Mouse (Mus musculus) gastrocnemius, postnatal 36 days (tissue): ENCODE data around the gene Sord. TPM values are rescaled to one million over a fixed set of nuclear protein-coding genes. Genes with fewer than 3 reads are reported as not detected.
A peak's percentile ranks its signal among the peaks of the same experiment; 100 is the strongest.

ENCODE experiments used
- DNase-seq, 2 experiments: peaks; one replicate each; pipeline ENCODE4 v3.0.0; 2022
- intact Hi-C: fragments of 180-260 bp; cut with DNase I; formaldehyde crosslinking; loops from one replicate; pipeline ENCODE4 v1.15.1; 2025
- total RNA-seq, 2 experiments: library from RNA; stranded (reverse); gene quantifications; 2 replicates each; pipeline ENCODE4 v1.2.3; 2021

Gene Sord
- total RNA-seq, 2 experiments from 2014 or later, result 39.0 to 51.1 TPM

DNA sequence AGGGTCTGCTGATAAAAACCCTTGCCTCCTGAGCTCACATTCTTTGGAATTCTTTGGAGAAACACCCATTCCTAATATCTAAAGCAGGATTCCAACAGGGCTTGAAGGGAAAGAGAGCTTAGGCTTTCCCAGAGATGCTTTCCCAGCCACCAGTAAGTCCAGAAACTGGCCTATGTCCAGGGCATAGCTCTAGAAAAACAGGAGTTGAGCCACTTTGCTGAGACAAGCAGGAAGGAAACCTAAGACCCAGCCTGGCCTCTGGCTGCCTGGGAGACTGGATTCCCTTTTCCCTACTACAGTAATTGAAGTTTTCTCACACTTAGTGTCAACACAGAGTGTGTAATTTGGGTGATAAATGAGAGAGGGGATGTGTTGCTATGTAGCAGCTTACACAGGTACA lies 1.8 kb downstream of the Sord start:
- DNase-seq, result no peak
- intact Hi-C loops, result no loop called here

DNA sequence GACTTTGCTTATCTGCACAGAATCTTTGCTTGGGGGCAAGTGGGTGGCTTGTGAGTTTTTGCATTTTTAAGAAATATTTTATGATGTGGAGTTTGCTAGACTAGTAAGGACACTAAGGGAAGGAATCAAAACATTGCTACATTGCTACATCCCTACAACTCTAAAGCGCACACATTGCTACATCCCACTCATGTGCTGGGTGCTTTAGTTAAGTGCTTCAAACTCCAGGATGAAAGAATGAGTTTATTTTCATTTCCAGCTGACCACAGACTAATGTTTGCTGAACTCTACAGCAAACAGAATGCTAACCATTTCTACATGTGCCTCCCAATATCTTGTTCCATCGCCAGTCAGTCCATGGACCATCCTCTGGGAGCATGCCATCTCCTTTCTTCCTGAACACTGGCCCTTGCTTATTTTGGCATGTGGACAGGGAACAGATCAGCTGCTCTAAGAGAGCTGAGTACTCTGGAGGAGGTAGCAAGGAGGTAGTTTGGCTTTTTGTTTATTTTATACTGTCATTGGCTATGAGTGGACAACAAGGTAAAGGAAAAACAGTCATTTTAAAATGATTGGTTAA lies 3.4 kb downstream of the Sord start:
- no peak for DNase-seq
- intact Hi-C loops, result no loop called here

DNA sequence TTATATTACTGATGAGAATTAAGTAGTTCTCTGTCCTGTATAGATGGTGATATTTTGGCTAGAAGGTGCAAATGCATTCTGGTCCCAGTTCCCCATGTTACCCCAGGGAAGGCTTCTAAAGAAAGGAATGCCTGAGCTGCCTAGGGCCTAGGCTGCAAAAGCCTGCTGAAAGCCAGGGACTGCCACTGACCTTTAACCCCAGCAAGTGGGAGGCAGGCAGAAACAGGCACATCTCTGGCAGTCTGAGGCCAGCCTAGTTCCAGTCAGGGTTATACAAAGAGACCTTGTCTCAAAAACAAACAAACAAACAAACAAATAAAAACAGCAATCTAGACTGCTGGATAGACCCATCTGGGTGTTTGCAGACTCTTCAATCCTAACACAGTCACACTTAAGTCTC lies 6.2 kb downstream of the Sord start:
- intact Hi-C loops, result loop anchor here (5.0 kb wide), 1 partner anchor 168 kb away; no protein-coding TSS in a partner anchor
- no peak for DNase-seq

DNA sequence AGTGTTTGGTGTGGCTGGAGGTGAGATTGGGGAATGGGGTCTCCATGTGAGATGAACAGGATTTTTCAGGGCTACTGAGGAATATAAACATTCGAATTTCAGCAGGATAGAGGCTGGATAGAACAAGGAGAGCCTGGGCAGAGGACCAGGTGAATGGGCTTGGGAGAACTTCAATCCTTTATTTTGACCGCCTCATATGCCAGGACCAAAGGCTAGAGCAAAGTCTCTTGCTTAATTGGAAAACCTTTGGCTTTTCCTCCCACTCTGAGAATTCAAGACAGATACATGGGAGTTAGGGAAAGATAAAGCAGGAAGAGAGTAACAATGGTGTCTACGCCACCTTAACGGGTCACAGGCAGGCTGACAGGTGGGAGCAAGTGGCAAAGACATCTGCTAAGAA lies 6.7 kb downstream of the Sord start:
- intact Hi-C loops, result loop anchor here (5.0 kb wide), 1 partner anchor 169 kb away; no protein-coding TSS in a partner anchor

DNA sequence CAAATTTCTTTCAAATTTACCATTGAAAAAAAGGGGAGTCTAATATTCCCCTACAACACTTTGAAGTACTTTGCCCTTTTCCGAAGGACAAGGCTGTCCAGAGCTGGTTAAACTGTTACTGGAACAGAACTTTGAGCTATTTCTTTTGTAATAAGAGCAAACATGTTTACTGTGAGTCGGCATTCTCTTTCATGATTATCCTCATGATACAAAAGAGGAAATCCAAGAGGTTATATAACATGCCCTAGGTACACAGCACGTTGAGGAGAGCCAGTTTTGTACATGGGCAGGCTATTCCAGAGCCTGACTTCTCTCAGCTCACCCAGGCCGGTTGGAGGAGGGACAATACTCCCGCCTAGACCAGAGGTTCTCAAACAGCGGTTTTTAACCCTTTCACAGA lies 7.4 kb downstream of the Sord start:
- no peak for DNase-seq
- intact Hi-C loops, result loop anchor here (2.0 to 5.0 kb wide), 2 partner anchors 47 to 170 kb away; no protein-coding TSS in a partner anchor

More for the DNA sequence above, 6.7 kb downstream of the Sord start:
- no peak for DNase-seq

DNA sequence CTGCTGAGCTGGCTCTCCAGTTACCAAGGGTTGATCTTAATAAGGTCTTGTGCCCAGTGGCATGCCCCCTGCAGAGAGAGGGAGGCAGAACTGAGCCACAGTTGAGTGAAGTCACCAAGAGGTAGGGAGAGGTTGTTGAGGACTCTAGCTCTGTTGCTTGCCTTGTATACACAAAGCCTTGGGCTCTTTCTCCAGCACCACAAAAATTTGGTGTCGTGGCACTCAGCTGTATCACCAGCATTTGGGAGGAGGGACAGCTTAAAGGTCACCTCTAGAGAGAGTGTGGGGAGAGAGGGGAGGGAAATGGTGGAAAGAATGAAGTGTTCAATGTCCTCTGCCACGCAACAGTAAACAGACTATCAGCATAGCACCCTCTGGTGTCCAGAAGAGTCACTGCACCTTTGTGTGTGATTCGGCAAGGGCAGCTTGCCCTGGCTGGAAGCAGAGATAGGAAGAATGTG lies 9.2 kb downstream of the Sord start:
- intact Hi-C loops, result loop anchor here (2.0 to 5.0 kb wide), 2 partner anchors 49 to 171 kb away; no protein-coding TSS in a partner anchor
- DNase-seq, result peak; percentile 52 to 59

DNA sequence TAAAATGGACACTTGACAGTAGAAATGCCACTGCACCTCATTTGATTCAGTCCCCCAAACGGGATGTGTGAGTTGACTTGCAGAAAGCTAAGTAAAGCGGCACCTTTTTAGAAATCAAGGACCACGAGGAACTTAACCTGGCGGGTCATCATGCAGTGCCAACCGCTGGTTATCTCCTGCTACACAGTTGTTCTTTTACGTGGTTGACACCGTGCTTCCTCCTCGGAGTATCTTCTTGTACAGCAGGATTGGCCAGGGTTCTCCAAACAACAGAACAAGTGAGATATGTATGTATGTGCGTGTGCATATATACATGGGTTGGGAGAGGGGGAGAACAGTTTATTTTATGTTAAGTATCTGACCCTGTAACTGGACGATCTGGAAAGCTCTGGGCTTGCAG lies 13.2 kb downstream of the Sord start:
- intact Hi-C loops, result no loop called here
- no peak for DNase-seq

DNA sequence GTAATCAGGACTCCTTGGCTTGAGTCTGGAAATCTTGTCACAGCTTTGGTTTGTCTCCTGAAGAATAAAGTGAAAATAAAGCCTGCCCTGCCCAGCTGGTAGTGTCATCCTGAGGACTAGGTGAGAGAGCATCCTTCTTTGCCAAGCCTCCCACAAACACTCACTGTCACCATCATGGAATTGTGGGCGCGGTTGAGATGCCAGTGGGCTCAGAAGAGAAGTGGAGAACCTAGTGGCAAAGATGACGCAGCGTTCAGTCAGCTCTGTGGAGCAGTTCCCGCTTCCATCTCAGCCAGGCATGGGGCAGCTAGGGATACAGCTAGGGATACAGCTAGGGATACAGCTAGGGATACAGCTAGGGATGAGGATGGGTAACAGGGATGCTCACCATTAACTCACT lies 21.4 kb downstream of the Sord start:
- DNase-seq, result no peak
- intact Hi-C loops, result no loop called here

DNA sequence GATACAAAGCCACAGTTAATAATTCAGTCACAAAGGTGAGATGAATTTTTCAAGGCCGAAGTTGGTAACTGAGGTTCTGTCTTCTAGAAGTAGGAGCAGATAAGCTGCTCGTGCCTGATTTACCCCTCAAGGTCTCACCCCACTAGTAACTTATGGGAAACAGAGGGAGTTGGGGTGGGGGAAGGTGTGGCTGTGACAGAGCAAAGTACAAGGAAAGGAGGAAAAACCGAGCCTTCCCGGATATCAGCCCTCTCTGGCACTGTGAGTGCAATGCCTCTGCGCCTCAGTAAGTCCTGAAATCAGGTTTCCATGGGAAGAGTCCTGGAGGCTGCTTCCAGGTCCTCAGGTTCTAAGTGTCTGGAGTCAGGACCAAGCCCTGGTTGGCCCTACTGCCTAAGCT lies 26.2 kb downstream of the Sord start:
- intact Hi-C loops, result no loop called here
- DNase-seq, result no peak

DNA sequence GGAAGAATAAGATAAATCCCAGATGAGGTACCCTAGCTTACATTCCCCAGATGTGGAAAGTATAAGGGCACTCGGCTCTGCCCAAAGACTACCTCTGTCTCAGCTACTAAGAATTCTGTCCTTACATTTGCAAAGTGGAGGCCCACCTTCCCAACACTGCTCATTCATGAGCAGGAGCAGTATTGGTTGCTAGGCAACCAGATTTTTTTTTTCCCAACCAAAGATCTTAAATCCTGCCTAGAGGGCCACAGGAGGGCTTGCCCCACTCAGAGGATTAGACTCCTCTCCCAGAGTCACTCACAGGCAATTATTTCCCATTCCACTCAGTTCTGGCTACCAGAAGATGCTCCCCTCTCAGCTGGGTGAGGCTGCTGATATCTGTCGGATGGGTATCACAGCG lies 30.1 kb downstream of the Sord start:
- no peak for DNase-seq
- intact Hi-C loops, result no loop called here

DNA sequence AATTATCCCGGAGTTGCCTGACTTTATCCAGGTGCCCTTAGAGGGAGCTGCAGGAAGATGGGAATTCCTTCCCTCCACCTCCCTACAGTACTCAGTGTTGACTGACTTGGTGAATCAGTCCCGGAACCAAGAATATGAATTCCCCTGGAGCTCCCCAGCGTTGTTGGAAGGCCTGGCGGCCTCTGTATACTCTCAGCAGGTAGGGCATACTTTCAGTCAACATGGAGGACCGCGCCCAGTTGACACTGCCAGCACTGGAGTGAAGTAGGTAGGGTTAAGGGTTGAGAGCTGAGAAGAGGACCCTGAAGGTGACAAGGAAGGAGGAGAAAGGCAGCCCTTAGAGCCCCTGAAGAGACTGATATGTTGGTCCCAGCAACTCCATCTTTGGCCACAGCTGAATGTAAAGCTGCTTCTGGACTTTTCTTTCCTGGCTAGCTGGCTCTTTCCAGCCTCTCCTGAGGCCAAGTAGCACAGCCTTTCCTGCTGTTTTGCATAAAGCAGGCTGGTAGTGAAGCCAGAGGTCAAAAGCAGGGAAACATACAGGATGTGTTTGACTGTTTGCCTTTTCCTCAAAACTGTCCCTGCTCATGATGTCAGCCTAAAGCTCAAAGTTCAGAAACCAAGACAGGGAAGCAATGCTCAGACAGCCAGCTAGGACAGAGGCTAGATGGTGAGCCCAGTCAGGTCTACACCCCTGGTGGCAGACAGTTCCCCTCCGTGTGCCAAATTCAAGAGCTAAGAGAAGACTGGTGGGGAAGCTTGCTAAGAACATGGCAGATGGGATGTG lies 32.1 kb downstream of the Sord start:
- intact Hi-C loops, result no loop called here
- DNase-seq, result no peak

DNA sequence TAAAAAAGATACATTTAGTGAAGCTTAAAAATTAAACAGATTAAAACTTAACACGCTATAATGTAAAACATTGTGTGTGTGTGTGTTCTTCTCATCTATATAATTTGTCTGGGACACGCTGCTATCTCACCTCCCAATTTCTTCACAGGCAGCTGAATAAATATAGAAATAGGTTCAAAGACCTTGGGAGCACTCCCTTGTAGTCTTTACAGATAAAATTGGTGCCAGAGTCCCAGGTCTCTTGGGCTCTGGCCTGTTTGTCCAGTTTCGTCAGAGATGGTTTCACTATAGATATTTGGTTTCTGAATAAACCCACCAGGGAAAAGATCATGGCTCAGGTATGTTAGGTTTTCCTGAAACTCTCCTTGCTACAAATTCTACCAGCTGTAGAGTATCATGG lies 44.2 kb downstream of the Sord start:
- no peak for DNase-seq
- intact Hi-C loops, result no loop called here

DNA sequence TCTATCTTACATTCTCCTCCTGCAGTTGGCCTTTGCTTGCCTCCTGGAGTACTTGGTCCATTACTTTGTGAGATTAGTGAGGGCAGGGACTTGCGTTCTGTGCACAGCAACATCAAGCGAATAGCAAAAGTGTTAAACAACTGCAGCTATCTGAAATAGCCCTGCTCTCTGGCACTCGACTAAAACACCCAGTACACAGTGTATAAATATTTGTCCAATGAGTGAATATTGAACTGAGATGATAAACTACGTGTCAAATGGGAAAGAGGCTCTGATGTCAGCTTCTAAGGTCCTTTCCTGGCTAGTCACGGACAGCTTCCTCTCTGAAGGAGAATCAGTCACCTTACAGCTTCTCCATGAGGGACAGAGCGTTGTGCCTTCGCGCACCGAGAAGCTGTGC lies 49.5 kb downstream of the Sord start:
- DNase-seq, result no peak
- intact Hi-C loops, result no loop called here

DNA sequence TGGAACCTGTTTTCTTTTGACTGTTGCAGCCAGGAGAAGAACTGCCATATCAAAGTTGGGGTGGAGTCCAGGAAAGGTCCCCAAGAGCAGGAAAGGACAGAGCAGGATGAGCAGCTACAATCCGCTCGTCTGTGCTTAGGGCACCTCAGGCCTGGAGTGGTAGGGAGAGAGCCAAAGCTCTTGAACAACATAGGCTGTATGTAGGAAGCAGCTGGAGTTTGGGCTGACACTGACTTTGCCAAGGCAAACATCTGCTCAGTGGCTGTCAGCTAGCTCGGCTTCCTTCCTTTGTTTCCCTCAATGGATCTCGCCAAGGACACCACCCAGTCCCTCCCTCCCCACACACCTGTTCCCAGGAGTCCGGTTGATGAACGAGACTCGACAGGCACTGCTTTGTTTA lies 51.6 kb downstream of the Sord start:
- intact Hi-C loops, result no loop called here
- no peak for DNase-seq

DNA sequence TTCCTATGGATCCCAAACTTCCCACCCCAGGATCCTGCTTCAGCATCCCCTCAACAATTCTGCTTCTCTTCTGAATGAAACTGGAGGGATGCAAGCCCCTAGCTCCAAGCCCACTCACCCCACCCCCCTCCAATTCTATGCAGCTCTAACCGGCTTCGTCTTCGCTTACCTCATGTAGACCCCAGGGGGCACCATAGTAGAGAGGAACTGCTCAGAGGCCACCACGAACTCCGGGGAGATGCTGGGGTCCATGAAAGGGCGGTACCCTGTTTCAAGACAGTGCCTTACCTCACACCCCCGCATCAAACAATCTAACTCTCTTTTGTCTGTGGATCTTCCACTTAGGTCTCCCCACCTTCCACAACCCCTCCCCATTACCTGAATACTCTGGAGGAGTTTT lies 60.4 kb downstream of the Sord start:
- intact Hi-C loops, result no loop called here

DNA sequence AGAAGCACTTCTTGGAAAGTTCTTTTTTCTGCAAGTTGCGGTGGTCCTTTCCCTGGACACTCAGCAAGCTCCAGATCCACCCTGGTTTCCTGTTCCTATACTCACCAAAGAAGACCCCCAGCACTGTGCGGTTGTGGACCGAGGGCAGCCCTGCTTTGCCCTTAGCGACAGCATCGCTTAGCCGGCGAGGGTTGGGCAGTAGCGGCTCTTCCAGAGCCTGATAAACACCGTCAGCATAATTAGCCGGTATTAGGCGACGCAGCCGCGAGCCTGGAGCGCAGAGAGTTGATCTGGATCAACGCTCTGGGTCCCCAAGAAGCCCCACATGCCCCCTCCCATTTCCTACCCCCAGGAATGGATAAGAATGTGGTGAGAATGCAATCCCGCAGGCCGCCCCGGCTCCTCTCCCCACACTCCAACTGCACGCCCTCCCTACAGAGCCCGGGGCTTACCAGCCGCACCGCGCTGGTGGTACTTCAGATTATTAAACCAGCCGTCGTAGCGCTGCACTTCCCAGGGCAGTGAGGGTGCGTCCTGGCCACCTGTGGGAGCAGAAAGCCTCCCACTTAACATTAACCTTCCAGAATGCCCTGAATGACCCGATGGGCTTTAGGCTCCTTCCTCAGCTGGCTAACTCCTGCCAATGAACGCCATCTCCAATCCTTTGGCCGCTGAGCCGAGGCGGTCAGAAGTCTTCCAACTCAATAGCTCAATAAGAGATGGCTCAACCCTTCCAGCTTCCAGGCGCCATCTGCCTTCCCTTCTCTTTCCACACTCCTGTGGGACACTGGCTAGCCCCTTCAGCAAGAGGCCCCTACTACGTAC lies 62.9 kb downstream of the Sord start:
- intact Hi-C loops, result no loop called here
- no peak for DNase-seq

More for the DNA sequence above, 60.4 kb downstream of the Sord start:
- DNase-seq, result no peak

DNA sequence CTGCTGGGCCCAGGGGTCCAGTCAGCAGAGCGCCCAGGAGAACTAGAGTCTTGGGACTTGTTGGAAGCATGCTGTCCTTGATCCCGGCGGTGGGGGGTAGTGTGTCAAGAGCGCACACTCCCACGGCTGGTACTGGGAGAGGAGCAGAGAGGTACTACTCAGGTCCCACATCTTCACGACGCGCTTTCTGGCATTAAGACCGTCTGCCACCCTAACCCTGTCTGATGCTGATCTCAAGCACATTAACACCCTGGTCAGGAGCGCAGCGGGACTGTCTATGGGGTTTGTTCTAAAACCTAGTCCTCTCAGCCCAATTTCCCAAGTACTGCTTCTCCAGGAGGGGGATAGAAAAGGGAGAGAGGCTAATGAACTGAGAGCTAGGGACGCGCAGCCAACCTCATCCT lies 63.5 kb downstream of the Sord start, which contains the start of gene Duox2:
Gene Duox2, minus strand, starts transcription at position 354 of the 404 bp plus-strand sequence.
- intact Hi-C loops, result no loop called here
- no peak for DNase-seq

DNA sequence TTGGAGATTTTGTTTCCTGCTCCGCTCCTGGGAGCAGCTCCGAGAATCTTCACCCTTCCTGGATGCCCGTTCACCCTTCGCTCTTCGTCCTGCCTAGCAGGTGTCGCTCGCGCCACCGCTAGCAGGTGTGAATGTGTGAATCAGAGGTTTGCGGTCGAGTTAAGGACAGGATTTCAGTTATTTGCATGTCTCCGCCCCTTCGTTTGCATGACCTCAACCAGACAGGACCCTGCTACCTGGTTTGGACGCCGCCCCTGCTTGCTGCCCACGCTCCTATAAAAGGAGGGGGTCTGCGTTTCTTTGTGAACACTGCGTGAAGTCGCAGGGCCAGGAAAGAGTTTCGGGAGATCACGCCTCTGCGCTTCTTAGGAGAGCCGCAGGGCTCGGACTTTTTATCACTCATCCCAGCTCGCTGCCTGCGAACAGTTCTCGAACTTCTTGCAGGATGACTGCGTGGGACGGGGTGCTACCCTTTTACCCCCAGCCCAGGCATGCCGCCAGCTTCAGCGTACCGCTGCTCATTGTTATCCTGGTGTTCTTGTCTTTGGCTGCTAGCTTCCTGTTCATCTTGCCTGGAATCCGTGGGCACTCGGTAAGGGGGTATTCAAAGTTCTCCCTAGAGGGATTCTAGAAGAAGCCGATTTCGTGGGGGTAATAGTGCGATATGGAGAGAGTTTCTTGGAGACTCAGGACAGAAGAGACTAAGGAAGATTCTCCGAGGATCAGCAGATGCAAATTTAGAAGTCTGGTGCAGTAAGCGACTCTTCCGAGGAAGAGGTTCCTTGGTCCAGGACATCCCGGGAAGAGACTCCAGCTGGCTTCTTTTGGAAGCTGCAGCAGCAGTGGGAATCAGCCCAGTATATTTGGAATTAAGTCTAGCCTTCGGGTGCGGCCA lies 64.3 kb downstream of the Sord start, which contains the start of gene Duoxa2:
Gene Duoxa2, plus strand, starts transcription at position 305 of the 895 bp plus-strand sequence.
- DNase-seq, result no peak

DNA sequence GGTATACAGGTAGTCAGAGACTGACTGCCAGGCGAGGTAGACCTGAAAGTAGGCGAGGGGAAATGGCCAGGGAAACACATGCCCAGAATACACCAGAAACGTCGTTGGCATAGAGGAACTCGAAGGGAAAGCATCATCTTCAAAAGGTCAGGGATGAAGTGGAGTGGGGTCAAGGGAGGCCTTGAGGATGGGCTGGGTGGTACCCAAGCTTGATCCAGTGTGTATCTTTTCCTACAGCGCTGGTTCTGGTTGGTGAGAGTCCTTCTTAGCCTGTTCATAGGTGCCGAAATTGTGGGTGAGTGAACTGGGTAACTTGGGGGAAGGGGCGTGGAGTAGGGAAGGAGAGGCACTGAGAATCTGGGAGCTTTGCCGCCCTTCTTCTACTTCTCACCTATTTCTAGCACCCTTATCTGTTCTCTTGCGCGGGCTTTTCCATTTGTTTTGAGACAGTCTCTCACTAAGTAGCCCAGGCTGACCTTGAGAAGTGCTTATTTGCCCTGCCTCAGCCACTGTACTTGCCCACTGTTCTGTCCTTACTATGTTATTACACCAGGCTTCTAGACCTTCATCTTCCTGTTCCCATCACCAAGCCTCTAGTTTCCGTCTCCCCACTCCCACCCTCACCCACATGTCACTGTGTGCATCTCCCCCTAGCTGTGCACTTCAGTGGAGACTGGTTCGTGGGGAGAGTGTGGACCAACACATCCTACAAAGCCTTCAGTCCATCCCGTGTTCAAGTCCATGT lies 65.5 kb downstream of the Sord start:
- no peak for DNase-seq
- intact Hi-C loops, result loop anchor here (5.0 kb wide), 1 partner anchor 108 kb away; no protein-coding TSS in a partner anchor

More for the DNA sequence above, 64.3 kb downstream of the Sord start, which contains the start of gene Duoxa2:
- intact Hi-C loops, result no loop called here
